Mouse (Mus musculus) limb, embryonic 14.5 days (tissue): ENCODE results near the gene Was. TPM values are rescaled to one million over a fixed set of nuclear protein-coding genes. Genes with fewer than 3 reads are reported as not detected.

Source experiments
- ATAC-seq: fragments of 200-750 bp; cut with Nextera tagmentation; 2 replicates; pipeline ENCODE4 v1.8.0; 2017; ENCODE audit warnings: low read depth, moderate number of reproducible peaks, moderate TSS enrichment; ENCODE audit not compliant: low FRiP score
- DNase-seq: peaks from one replicate; pipeline ENCODE4 v3.0.0-alpha.2; 2015; ENCODE audit warnings: low spot score
- H3K27ac ChIP-seq: fragments of 300-500 bp; sonication (generic); replicated peaks from 2 replicates; pipeline ENCODE4 v1.5.1; 2014; ENCODE audit warnings: low read depth, mild to moderate bottlenecking, low read length, moderate library complexity, mixed read lengths
- H3K27me3 ChIP-seq: fragments of 300-500 bp; sonication (generic); 2 replicates; pipeline ENCODE4 v1.6.1; 2014; ENCODE audit warnings: low read length, mixed read lengths; ENCODE audit not compliant: control insufficient read depth, insufficient read depth
- H3K36me3 ChIP-seq: fragments of 300-500 bp; sonication (generic); 2 replicates; pipeline ENCODE4 v1.6.1; 2014; ENCODE audit warnings: mild to moderate bottlenecking, low read length, moderate library complexity, mixed read lengths; ENCODE audit not compliant: control insufficient read depth, insufficient read depth
- H3K4me1 ChIP-seq: fragments of 300-500 bp; sonication (generic); 2 replicates; pipeline ENCODE4 v1.6.1; 2014; ENCODE audit warnings: antibody characterized with exemption, low read length, mixed read lengths; ENCODE audit not compliant: control insufficient read depth, insufficient read depth
- H3K4me2 ChIP-seq: fragments of 300-500 bp; sonication (generic); replicated peaks from 2 replicates; pipeline ENCODE4 v1.6.1; 2014; ENCODE audit warnings: low read depth, mild to moderate bottlenecking, low read length, moderate library complexity; ENCODE audit not compliant: severe bottlenecking
- H3K4me3 ChIP-seq: fragments of 300-500 bp; sonication (generic); replicated peaks from 2 replicates; pipeline ENCODE4 v1.5.1; 2014; ENCODE audit warnings: low read length
- H3K9ac ChIP-seq: fragments of 300-500 bp; sonication (generic); 2 replicates; pipeline ENCODE4 v1.6.1; 2014; ENCODE audit warnings: mild to moderate bottlenecking, low read depth, low read length, moderate library complexity; ENCODE audit not compliant: severe bottlenecking
- H3K9me3 ChIP-seq: fragments of 300-500 bp; sonication (generic); 2 replicates; pipeline ENCODE4 v1.6.1; 2016; ENCODE audit warnings: low read length; ENCODE audit not compliant: control insufficient read depth
- POLR2A ChIP-seq: fragments of 200-500 bp; IDR thresholded peaks from 2 replicates; pipeline ENCODE4 v1.8.0; 2012; ENCODE audit warnings: inconsistent platforms, mild to moderate bottlenecking, moderate library complexity, borderline replicate concordance; ENCODE audit not compliant: insufficient read depth, insufficient read length; ENCODE audit errors: extremely low read depth
- WGBS: fragments of 180-500 bp; shearing (Covaris S2); extraction: QIAGEN DNeasy Blood & Tissue Kit; methylation state at CpG from one replicate; pipeline ENCODE4 v1.1.7; 2014; 5-methylcytosine and 5-hydroxymethylcytosine counted together
- polyA plus RNA-seq, 2 experiments: library from polyadenylated mRNA; depleted of rRNA in 1 of 2; stranded (reverse) in 1 of 2; unstranded in 1 of 2; fragments of >200 nt; fragmentation: Nextera tagmentation in 1 of 2; extraction: Ambion mirVana in 1 of 2; gene quantifications; 2 replicates each; pipeline versions ENCODE4 v1.2.1 to v1.2.3; 2012 to 2014

The Was gene
- polyA plus RNA-seq, 2 experiments, result 0.92 to 3.5 TPM

DNA sequence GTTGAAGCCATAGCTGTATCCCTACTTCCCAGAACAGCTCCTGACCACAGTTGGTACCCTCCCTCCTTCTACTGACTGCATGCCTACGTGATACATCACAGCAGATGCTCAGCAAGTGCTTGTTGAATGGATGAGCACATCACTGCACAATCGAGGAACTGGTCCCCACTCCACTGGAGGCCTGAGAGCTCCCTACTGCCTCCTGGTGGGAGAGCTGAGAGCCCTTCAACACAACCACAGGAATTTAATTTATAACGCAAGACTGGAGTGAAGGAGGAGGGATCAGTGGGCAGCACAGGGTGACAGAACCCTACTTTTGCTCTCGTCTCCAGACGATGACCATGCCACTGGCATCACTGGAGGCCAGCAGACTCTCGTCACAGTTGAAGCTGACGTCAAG lies 34.9 kb upstream of the Was start:
- no peak for TF ChIP-seq POLR2A
- H3K9me3 ChIP-seq, result no peaks in the 10 kb centered on the region
- 79% methylated on average over 7 of the region's 7 CpGs for WGBS
- no peaks in the 10 kb centered on the region for H3K4me1 ChIP-seq
- no peaks in the 10 kb centered on the region for H3K27me3 ChIP-seq
- H3K36me3 ChIP-seq, result peaks cover 16% of the 10 kb centered on the region; the same call in 1 of the 2 replicates
- DNase-seq, result no peak
- H3K4me3 ChIP-seq, result no peak overlapping the region
- H3K27ac ChIP-seq, result no peak overlapping the region
- no peak for ATAC-seq
- no peak overlapping the region for H3K4me2 ChIP-seq
- H3K9ac ChIP-seq, result no peak overlapping the region

DNA sequence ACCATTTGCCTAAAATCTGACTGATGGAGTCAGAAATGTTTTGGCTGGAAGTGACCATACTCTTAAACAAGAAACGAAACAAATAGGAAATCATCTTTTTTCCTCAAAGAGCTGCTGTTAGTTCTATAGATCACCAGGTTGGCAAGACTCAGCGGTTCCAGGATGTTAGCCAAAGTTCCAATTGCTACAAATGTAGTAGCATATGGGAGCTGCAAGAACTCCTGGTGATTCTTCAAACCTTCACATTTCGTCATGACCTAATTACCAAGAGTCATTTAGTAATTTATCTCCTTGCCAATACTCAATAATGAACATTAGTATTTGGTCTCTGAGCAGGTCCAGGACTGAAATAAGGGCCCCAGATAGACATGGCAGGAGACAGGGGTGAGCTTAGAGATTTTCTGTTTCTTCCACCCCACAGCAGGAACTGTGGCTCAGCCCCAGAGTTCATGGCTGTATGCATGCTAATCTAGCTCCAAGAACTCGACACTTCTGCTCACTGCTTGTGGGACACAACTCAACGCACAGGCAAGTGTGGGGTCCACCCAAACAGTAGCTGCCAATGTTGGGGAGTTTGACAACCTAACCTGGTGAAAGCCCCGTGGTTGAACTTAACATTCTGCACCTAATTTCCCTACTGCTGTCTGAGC lies 33.6 kb upstream of the Was start:
- no peak overlapping the region for H3K4me3 ChIP-seq
- H3K27ac ChIP-seq, result no peak overlapping the region
- H3K36me3 ChIP-seq, result peaks cover 16% of the 10 kb centered on the region; the same call in 1 of the 2 replicates
- no peak overlapping the region for H3K4me2 ChIP-seq
- no peak for TF ChIP-seq POLR2A
- H3K4me1 ChIP-seq, result no peaks in the 10 kb centered on the region
- H3K9ac ChIP-seq, result no peak overlapping the region
- no peaks in the 10 kb centered on the region for H3K27me3 ChIP-seq
- 82% methylated on average over 6 of the region's 6 CpGs for WGBS
- no peak for DNase-seq
- ATAC-seq, result no peak
- no peaks in the 10 kb centered on the region for H3K9me3 ChIP-seq

DNA sequence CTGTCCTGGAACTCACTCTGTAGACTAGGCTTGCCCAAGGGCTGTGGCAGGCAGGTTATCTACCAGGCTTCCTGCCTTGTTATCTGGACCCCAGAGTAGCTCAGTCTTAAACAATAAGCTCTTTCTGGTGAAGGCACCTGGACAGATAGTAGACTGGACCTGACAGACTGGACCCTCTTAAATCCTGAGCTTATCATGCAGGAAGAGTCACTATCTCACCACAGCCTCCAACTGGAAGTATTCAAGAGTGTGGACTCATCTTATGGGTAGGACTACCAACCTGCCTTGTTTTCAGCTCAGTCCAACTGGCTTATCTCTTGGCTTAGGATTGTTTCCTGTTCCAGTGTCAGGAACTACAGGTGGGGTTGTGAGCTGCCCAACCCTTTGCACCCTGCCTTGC lies 27.0 kb upstream of the Was start:
- ATAC-seq (no peak), DNase-seq (no peak)
- Histone ChIP-seq H3K27ac (no peak overlapping the region), H3K9me3 (no peaks in the 10 kb centered on the region), H3K4me3 (no peak overlapping the region), H3K9ac (no peak overlapping the region), H3K4me1 (no peaks in the 10 kb centered on the region), H3K4me2 (no peak overlapping the region), H3K27me3 (no peaks in the 10 kb centered on the region), H3K36me3 (no peaks in the 10 kb centered on the region)
- no peak for TF ChIP-seq POLR2A

DNA sequence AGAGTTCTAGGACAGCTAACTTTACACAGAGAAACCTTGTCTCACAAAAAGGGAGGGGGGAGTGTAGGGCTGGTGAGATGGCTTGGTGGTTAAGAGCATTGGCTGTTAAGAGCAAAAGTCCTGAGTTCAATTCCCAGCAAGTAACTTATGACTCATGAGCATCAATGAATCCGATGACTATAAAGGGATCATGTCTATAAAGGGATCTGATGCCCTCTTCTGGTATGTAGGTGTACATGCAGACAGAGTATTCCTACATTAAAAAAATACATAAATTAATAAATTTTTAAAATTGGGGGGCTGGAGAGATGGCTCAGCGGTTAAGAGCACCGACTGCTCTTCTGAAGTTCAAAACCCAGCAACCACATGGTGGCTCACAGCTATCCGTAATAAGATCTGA lies 25.0 kb upstream of the Was start:
- H3K27me3 ChIP-seq, result no peaks in the 10 kb centered on the region
- H3K4me3 ChIP-seq, result no peak overlapping the region
- DNase-seq (no peak), ATAC-seq (no peak)
- TF ChIP-seq POLR2A, result no peak
- H3K9me3 ChIP-seq, result no peaks in the 10 kb centered on the region
- H3K4me1 ChIP-seq, result no peaks in the 10 kb centered on the region
- no peak overlapping the region for H3K4me2 ChIP-seq
- H3K27ac ChIP-seq, result no peak overlapping the region
- no peak overlapping the region for H3K9ac ChIP-seq
- no peaks in the 10 kb centered on the region for H3K36me3 ChIP-seq
- 80% methylated on average over 4 of the region's 4 CpGs for WGBS

DNA sequence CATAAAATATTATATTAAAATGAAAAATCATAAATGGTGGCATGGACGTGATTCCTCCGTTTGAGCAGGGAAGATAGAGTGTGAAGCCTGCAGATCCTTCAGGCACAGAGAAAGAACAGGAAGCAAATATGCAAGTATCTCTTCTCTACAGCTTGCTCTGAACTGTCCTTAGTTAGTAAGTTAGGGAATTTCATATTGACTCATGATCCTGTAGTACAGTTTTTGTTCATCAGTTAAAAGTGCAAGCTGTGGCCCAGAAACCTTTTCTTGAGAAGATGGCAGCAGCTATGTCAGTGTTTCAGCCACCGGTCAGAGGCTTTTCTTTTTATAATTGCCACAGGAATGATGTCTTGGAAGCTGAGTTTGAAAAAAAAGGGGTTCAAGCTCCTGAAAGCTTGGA lies 14.7 kb upstream of the Was start:
- Histone ChIP-seq H3K36me3 (no peaks in the 10 kb centered on the region), H3K27ac (no peak overlapping the region), H3K4me3 (no peak overlapping the region), H3K4me1 (no peaks in the 10 kb centered on the region), H3K27me3 (no peaks in the 10 kb centered on the region), H3K9ac (no peak overlapping the region), H3K9me3 (no peaks in the 10 kb centered on the region), H3K4me2 (no peak overlapping the region)
- WGBS, result 94% methylated on average over 3 of the region's 3 CpGs
- no peak for ATAC-seq
- TF ChIP-seq POLR2A, result no peak
- DNase-seq, result no peak
